Mouse (Mus musculus): ENCODE results near the gene Fbxw8.

DNA sequence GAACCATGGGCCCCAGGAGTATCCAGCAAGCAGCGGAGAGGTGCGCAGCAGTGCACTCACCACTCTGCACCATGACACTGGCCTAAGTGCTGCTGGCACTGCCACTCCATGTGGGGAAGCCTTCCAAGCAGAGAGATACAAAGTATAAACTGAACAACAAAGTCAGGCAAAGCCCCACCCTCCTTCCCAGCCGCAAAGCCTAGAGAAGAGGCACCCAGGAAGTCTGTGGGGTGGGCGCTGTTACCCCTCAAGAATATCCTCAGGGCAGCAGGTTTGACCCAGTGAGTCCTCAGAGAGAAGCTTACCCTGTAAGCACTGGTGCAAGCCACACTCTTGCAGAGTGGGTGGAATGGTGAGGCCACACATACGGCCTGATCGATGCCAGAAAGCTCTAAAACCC is 65.2 kb downstream of the Fbxw8 start:
- TF ChIP-seq CTCF (IDR thresholded peaks at IDR 0.05; ENCODE audit: low read depth, low read length), result no peak
- no peak for TF ChIP-seq GATA1 (IDR thresholded peaks at IDR 0.05; ENCODE audit: borderline replicate concordance, low read length)
- TF ChIP-seq POLR2AphosphoS5 (IDR thresholded peaks at IDR 0.05; ENCODE audit: insufficient replicate concordance, low read depth, low read length), result no peak
- TF ChIP-seq GATA2 (IDR thresholded peaks at IDR 0.05; ENCODE audit: borderline replicate concordance, low read depth, low read length), result no peak
- TF ChIP-seq TAL1 (conservative IDR thresholded peaks at IDR 0.05; ENCODE audit: low read depth, low read length), result no peak

Measured in G1E (cell line).